Comparison of ENCODE assay signal across 8 mouse cellular contexts in genomic region chr13:103211501-103211941, GRCm38 (mm10).
A peak's percentile ranks its signal among the peaks of the same experiment; 100 is the strongest.
DNase-seq lines count a peak whose midpoint lies in the region; ATAC-seq lines count a peak whose summit lies in the region.

No protein-coding gene starts in this region.

- no peaks in the 10 kb centered on the region for H3K9me3 ChIP-seq in hindbrain, embryonic 11.5 days (ENCODE audit: control insufficient read depth, low read length)

- no peaks in the 10 kb centered on the region for H3K36me3 ChIP-seq in hindbrain, embryonic 11.5 days (ENCODE audit: control insufficient read depth, insufficient read depth, low read length)

- no peak overlapping the region for H3K4me2 ChIP-seq in hindbrain, embryonic 11.5 days (replicated peaks; ENCODE audit: low read depth, low read length)

- no peak overlapping the region for H3K27ac ChIP-seq in hindbrain, embryonic 11.5 days (ENCODE audit: low read depth, low read length)

- ATAC-seq in hindbrain, embryonic 11.5 days (ENCODE audit: low FRiP score) = no peak

- H3K9ac ChIP-seq in hindbrain, embryonic 11.5 days (ENCODE audit: low read depth, low read length) = no peak overlapping the region

- H3K4me3 ChIP-seq in hindbrain, embryonic 11.5 days (ENCODE audit: low read depth, low read length) = no peak overlapping the region

- WGBS in hindbrain, embryonic 11.5 days = 80% methylated on average over 11 of the region's 11 CpGs

- no peaks in the 10 kb centered on the region for H3K4me1 ChIP-seq in hindbrain, embryonic 11.5 days (replicated peaks; ENCODE audit: control insufficient read depth, insufficient read depth, low read length)

- DNase-seq in testis, postnatal 14 days (ENCODE audit: low spot score) = peak; percentile 14
- DNase-seq in testis, postnatal 10 days (ENCODE audit: low spot score) = no peak
- peak; percentile 44 to 76 for DNase-seq in gastrocnemius, postnatal 36 days
- peak; percentile 60 for DNase-seq in kidney, postnatal 10 days
- DNase-seq in ovary, postnatal 36 days (ENCODE audit: low spot score) = peak; percentile 30
- DNase-seq in cerebellum, postnatal 36 days = no peak
- DNase-seq in hindbrain, embryonic 11.5 days (ENCODE audit: low spot score) = no peak
- DNase-seq in spleen, postnatal 14 days (ENCODE audit: low spot score in 2 of 2) = no peak

- H3K27me3 ChIP-seq in hindbrain, embryonic 11.5 days (ENCODE audit: control insufficient read depth, insufficient read depth, low read length) = no peaks in the 10 kb centered on the region

- intact Hi-C loops in gastrocnemius, postnatal 36 days (cut with DNase I) = no loop called here

Comparison
In these comparisons a context has a peak if more than half of its experiments do, and no peak if none do; other contexts are left out.
1. DNase-seq: peak in testis, postnatal 14 days (single experiment), gastrocnemius, postnatal 36 days (2 of 2), kidney, postnatal 10 days (single experiment) and ovary, postnatal 36 days (single experiment); none in testis, postnatal 10 days (single experiment), cerebellum, postnatal 36 days (0 of 2), hindbrain, embryonic 11.5 days (single experiment) and spleen, postnatal 14 days (0 of 2).